Mouse (Mus musculus): ENCODE measurements around the gene Tcirg1.

DNA sequence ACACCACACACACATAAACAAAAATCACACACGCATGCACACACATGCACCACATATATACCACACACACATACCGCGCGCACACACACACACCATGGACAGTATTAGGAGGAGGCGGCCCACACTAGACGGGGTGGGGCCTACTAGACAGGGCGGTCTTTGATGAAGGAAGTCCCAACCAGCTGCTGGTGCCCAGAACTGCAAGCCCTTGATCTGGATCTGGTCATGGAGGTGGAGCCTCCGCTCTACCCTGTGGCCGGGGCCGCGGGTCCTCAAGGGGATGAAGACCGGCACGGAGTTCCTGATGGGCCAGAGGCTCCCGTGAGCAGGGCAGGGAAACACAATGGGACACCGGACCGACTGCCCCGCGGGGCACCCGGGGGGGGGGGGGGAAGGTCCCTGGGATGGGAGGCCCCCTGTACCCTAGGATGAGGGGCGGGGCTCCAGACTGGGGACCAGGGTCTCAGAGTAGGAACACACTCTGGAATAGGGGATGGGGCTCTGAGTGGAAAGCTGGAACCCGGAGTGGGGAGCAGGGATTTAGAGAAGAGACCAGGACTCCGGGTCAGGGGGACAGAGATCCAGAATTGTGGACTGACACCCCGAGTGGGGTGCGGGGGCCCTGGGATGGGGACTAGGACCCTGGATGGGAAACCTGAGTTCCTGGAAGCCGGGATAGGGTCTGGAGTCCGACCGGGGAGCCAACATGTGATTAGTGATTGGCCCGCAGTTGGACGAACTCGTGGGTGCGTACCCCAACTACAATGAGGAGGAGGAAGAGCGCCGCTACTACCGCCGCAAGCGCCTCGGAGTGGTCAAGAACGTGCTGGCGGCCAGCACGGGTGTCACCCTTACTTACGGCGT lies 28.3 kb upstream of the Tcirg1 start, which contains the start of gene Unc93b1:
- TF ChIP-seq CTCF (conservative IDR thresholded peaks at IDR 0.05; ENCODE audit: insufficient read depth, insufficient read length, low read depth, low read length) = no peak
- TF ChIP-seq POLR2A (IDR thresholded peaks at IDR 0.05; ENCODE audit: low read depth, low read length) = no peak
